Mouse (Mus musculus) megakaryocyte, embryonic 14.5 days (primary cell): Measurements from ENCODE around the gene Snrpg.

Experiments
- FLI1 ChIP-seq: IDR thresholded peaks from 2 replicates; pipeline ENCODE4 v1.6.1; 2012; ENCODE audit warnings: low read length, inconsistent platforms, mixed read lengths
- GATA1 ChIP-seq: IDR thresholded peaks from 3 replicates; pipeline ENCODE4 v1.6.1; 2012; ENCODE audit warnings: mixed read lengths, low read length, inconsistent platforms, borderline replicate concordance

GRCm38 (mm10) chr6:86400972-86401371 is 29.9 kb downstream of the Snrpg start:
- TF ChIP-seq FLI1 = no peak
- no peak for TF ChIP-seq GATA1
